Mouse (Mus musculus): ENCODE measurements around the gene Frmpd4. TPM values are rescaled to one million over a fixed set of nuclear protein-coding genes. Genes with fewer than 3 reads are reported as not detected.

Frmpd4 gene
- polyA plus RNA-seq, 1 experiment from 2014 or later = not detected

DNA sequence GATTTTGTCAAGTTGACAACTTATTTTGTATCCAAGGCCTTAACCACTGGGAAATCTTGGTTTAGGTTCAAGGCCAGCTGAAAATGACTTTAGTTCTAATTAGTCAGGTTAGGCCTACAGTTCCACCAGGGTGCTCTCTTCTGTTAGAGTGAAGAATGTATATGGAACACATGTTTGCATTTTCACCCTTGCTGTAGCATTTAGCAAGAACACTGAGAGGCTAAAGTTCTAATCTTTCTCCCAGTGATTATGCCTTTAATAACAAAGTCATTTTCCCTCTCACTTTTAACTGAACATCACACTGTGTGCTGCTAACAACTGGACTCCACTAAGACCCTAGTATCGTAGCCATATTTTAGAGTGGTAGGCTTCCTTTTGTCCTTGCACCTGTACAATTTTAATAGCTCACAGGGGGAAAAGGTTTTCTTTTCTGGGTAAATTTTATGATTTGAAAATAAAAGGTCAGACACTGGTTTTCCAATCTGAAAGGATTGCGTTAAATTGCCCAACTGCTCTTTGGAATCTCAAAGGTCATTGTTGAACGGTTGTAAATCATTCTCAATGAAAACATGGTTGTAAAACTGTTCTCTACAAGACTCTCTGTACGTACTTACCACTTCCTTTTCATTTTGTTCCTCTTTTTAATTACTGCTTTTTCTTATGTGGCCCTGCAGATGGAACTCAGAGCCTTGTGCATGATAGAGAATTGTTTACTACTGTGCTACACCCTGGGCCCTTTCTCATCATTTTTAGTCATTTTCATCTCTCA, 1093.4 kb downstream of the Frmpd4 start:
- no peak overlapping the region for H3K9ac ChIP-seq (ENCODE audit: low read depth, low read length)
- WGBS (ENCODE audit: insufficient replicate concordance) = 75% methylated on average over 4 of the region's 4 CpGs
- no peaks in the 10 kb centered on the region for H3K36me3 ChIP-seq (ENCODE audit: control insufficient read depth, insufficient read depth, low read length)
- no peaks in the 10 kb centered on the region for H3K9me3 ChIP-seq (replicated peaks; ENCODE audit: control insufficient read depth, low read length)
- no peaks in the 10 kb centered on the region for H3K4me1 ChIP-seq (ENCODE audit: control insufficient read depth, insufficient read depth, low read length)
- no peak overlapping the region for H3K4me3 ChIP-seq (ENCODE audit: low read depth, low read length)
- H3K27ac ChIP-seq (ENCODE audit: low read depth, low read length) = no peak overlapping the region
- no peak overlapping the region for H3K4me2 ChIP-seq
- ATAC-seq (replicated peaks; ENCODE audit: insufficient number of reproducible peaks, low FRiP score, low TSS enrichment) = no peak
- no peaks in the 10 kb centered on the region for H3K27me3 ChIP-seq (ENCODE audit: control insufficient read depth, insufficient read depth, low read length)

DNA sequence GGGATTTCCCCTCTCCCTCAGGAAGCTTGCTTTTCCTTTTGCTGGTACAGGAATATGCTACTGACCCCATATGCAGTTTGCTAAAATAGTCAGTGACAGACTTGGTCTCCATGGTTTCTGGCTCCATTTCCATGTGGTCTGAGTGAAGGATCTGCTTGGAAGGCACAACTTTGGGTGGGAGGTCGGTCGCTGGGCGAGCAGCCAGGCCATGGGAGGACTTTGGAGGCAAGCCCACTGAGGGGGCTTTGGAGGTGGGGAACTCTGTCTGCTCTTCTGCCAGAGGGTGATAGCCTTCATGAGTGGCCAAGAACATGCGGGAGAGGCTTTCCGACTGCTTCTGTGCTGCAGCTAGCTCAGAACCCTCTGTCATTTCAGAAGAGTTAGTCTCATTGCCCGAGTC, 1099.4 kb downstream of the Frmpd4 start:
- H3K9ac ChIP-seq (ENCODE audit: low read depth, low read length) = no peak overlapping the region
- H3K4me1 ChIP-seq (ENCODE audit: control insufficient read depth, insufficient read depth, low read length) = no peaks in the 10 kb centered on the region
- H3K36me3 ChIP-seq (ENCODE audit: control insufficient read depth, insufficient read depth, low read length) = no peaks in the 10 kb centered on the region
- WGBS (ENCODE audit: insufficient replicate concordance) = 85% methylated on average over 6 of the region's 6 CpGs
- H3K27ac ChIP-seq (ENCODE audit: low read depth, low read length) = no peak overlapping the region
- H3K4me3 ChIP-seq (ENCODE audit: low read depth, low read length) = no peak overlapping the region
- no peak for ATAC-seq (replicated peaks; ENCODE audit: insufficient number of reproducible peaks, low FRiP score, low TSS enrichment)
- H3K27me3 ChIP-seq (ENCODE audit: control insufficient read depth, insufficient read depth, low read length) = no peaks in the 10 kb centered on the region
- H3K4me2 ChIP-seq = no peak overlapping the region
- no peaks in the 10 kb centered on the region for H3K9me3 ChIP-seq (replicated peaks; ENCODE audit: control insufficient read depth, low read length)

DNA sequence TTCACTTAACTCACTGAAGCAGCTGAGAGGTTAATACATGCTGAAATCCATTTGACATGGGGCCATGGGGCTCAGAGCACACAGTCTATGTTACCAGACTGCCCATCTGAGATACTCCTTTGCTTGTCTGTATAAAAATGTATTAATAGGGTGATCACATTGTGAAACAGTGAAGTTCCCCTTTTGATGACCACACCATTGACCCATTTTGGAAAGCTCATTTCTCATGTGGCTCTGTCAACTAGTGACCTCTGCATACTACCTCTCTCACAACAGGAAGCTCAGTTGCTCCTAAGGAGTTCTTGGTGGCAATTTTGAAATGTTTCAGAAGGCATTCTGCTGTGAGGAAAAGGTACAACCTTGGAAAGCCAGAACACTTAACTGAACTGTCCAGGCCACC, 1142.1 kb downstream of the Frmpd4 start:
- no peaks in the 10 kb centered on the region for H3K4me1 ChIP-seq (ENCODE audit: control insufficient read depth, insufficient read depth, low read length)
- no peak overlapping the region for H3K4me3 ChIP-seq (ENCODE audit: low read depth, low read length)
- no peaks in the 10 kb centered on the region for H3K27me3 ChIP-seq (ENCODE audit: control insufficient read depth, insufficient read depth, low read length)
- no peak overlapping the region for H3K4me2 ChIP-seq
- no peaks in the 10 kb centered on the region for H3K36me3 ChIP-seq (ENCODE audit: control insufficient read depth, insufficient read depth, low read length)
- no peak overlapping the region for H3K9ac ChIP-seq (ENCODE audit: low read depth, low read length)
- H3K9me3 ChIP-seq (replicated peaks; ENCODE audit: control insufficient read depth, low read length) = no peaks in the 10 kb centered on the region
- ATAC-seq (replicated peaks; ENCODE audit: insufficient number of reproducible peaks, low FRiP score, low TSS enrichment) = no peak
- H3K27ac ChIP-seq (ENCODE audit: low read depth, low read length) = no peak overlapping the region

DNA sequence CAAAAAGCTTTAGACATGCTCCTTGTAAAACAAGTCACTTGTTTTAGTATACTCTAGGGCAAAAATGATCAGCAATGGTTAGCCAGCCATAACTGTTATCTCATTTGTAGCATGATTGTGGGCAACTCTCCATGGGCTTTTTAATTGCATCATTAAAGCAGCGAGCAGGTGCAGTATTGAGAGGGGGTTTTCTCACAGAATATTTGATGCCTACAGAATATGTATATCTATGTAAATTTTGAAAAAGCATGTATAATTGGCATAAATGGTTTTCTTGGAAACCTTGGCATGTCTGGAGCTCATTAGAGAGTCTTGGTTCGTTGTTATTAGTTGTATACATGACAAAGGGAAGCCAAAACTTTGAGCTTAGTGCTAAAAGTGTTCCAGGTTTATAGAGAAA, 1143.1 kb downstream of the Frmpd4 start:
- Histone ChIP-seq H3K27ac (ENCODE audit: low read depth, low read length) (no peak overlapping the region), H3K9me3 (replicated peaks; ENCODE audit: control insufficient read depth, low read length) (no peaks in the 10 kb centered on the region), H3K27me3 (ENCODE audit: control insufficient read depth, insufficient read depth, low read length) (no peaks in the 10 kb centered on the region), H3K36me3 (ENCODE audit: control insufficient read depth, insufficient read depth, low read length) (no peaks in the 10 kb centered on the region), H3K4me2 (no peak overlapping the region), H3K9ac (ENCODE audit: low read depth, low read length) (no peak overlapping the region), H3K4me1 (ENCODE audit: control insufficient read depth, insufficient read depth, low read length) (no peaks in the 10 kb centered on the region), H3K4me3 (ENCODE audit: low read depth, low read length) (no peak overlapping the region)
- no peak for ATAC-seq (replicated peaks; ENCODE audit: insufficient number of reproducible peaks, low FRiP score, low TSS enrichment)
- 67% methylated on average over 2 of the region's 2 CpGs for WGBS (ENCODE audit: insufficient replicate concordance)

Other genes with a start within 250 kb of the Frmpd4 start
- gene Msl3, start 96.7 kb upstream of the Frmpd4 start, polyA plus RNA-seq (2014; fragmentation: Nextera tagmentation; extraction: Ambion mirVana) = 33.8 and 36.1 TPM in 2 replicates
- 8.9 and 9.4 TPM in 2 replicates for gene Arhgap6, start 217.9 kb upstream of the Frmpd4 start, polyA plus RNA-seq (2014; fragmentation: Nextera tagmentation; extraction: Ambion mirVana)